Mouse (Mus musculus) bone marrow macrophage, adult 2 months (primary cell): ENCODE data around the gene Fgl2. TPM values are rescaled to one million over a fixed set of nuclear protein-coding genes. Genes with fewer than 3 reads are reported as not detected.

Source experiments
- H3K27ac ChIP-seq: 2 replicates; pipeline ENCODE4 v1.5.1; 2012; ENCODE audit warnings: low read depth, low read length; ENCODE audit not compliant: insufficient read depth
- H3K4me1 ChIP-seq: 2 replicates; pipeline ENCODE4 v1.6.1; 2012; ENCODE audit warnings: low read length; ENCODE audit not compliant: control insufficient read depth, insufficient read depth
- H3K4me3 ChIP-seq: 2 replicates; pipeline ENCODE4 v1.5.1; 2012; ENCODE audit warnings: mild to moderate bottlenecking, low read length, moderate library complexity; ENCODE audit not compliant: insufficient read depth
- CTCF ChIP-seq: IDR thresholded peaks from 2 replicates; pipeline ENCODE4 v1.5.1; 2012; ENCODE audit warnings: low read depth, mild to moderate bottlenecking, low read length, moderate library complexity
- POLR2A ChIP-seq: IDR thresholded peaks from 2 replicates; pipeline ENCODE4 v1.6.1; 2012; ENCODE audit warnings: mild to moderate bottlenecking, low read depth, low read length, borderline replicate concordance
- polyA plus RNA-seq: library from polyadenylated mRNA; stranded (reverse); fragments of >200 nt; gene quantifications from 2 replicates; pipeline ENCODE4 v1.2.4, GENCODE M21; 2012; ENCODE audit not compliant: missing spikeins, insufficient read depth, insufficient read length

The Fgl2 gene
- polyA plus RNA-seq, 1 experiment: 33.9 TPM

- Histone ChIP-seq H3K4me1 (0 out of 2 replicates have a peak, but pooled peaks cover 2% of the 10 kb centered on the region), H3K4me3 (no peak overlapping the region), H3K27ac (no peak overlapping the region)
- TF ChIP-seq POLR2A (no peak), CTCF (no peak)
These were observed 9.1 kb upstream of the Fgl2 start for GRCm38 (mm10) chr5:21363343-21363742.

- no peak for TF ChIP-seq CTCF
- no peak for TF ChIP-seq POLR2A
- Histone ChIP-seq H3K27ac (no peak overlapping the region), H3K4me3 (no peak overlapping the region), H3K4me1 (0 out of 2 replicates have a peak, but pooled peaks cover 2% of the 10 kb centered on the region)
These were observed 5.9 kb upstream of the Fgl2 start for GRCm38 (mm10) chr5:21366338-21367053.

DNA sequence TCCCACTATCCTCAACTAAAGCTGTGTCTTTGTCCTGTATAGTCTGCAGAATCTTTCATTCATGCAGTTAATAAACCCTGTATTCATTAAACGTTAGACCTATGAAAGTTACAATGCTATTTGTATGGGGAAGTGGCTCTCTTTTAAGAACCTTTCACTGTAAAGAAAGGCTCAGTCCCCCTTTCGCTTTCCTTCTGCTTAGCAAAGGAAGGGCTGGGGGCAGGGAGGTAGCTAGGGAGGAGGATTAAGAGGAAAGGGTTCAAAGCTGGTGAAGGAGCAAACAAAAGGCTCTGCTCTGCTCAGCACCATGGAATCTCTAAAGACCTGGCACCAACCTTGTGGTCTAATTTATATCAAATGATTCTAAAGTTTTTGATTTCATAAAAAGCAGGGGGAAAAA, 4.9 kb upstream of the Fgl2 start:
- H3K4me3 ChIP-seq: no peak overlapping the region
- no peak overlapping the region for H3K27ac ChIP-seq
- TF ChIP-seq CTCF: no peak
- no peak for TF ChIP-seq POLR2A
- 0 out of 2 replicates have a peak, but pooled peaks cover 2% of the 10 kb centered on the region for H3K4me1 ChIP-seq

DNA sequence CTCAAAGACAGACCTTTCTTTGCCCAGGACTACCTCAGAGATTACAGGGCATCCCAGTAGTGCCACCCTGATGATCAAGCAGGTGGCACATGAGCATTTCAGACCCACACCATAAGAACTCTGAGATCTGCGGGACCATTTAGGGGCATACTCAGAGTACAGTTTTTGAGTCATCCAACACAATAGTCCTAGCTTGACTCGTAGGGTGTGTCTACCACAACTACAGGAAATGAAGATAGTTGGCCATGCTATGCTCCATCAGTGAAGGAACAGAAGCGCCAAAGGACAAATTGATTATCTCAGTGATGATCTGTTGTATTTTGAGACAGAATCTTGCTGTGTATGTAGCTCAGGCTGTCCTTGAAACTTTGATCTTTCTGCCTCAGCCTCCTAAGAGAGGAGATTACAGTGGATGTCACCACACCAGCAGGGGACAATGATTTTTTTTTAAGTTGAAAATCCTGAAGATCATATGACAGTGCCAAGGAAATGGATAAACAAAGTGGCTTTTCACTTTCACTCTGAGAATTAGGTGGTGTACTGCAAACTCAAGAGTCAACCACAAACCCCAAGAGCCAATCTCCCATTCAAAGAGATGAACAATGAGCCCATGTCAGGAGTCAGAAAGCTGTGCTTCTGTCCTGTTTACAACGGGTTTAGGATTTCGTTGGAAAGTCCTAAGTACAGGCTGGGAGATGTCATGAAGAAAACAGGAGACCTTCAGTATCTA, 2.1 kb upstream of the Fgl2 start:
- Histone ChIP-seq H3K4me1 (0 out of 2 replicates have a peak, but pooled peaks cover 4% of the 10 kb centered on the region), H3K4me3 (no peak overlapping the region), H3K27ac (no peak overlapping the region)
- TF ChIP-seq CTCF (no peak), POLR2A (no peak)

GRCm38 (mm10) chr5:21371920-21372319, 522 bp upstream of the Fgl2 start:
- TF ChIP-seq CTCF: no peak
- TF ChIP-seq POLR2A: no peak

DNA sequence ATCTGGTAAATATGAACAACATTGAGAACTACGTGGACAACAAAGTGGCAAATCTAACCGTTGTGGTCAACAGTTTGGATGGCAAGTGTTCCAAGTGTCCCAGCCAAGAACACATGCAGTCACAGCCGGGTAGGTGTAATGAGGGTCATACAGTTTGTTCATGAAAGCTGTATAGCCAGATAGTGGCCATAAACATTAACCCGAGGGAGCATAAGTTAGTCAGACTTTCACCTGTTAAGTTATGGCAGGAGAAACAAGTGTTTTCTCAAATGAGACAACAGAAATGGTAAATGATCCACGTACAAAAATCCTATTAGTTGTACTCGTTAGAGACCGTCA, 707 bp downstream of the Fgl2 start:
- Histone ChIP-seq H3K4me1 (0 out of 2 replicates have a peak, but pooled peaks cover 2% of the 10 kb centered on the region), H3K4me3 (no peak overlapping the region), H3K27ac (no peak overlapping the region)
- TF ChIP-seq CTCF (no peak), POLR2A (no peak)

More at GRCm38 (mm10) chr5:21371920-21372319, 522 bp upstream of the Fgl2 start:
- Histone ChIP-seq H3K27ac (no peak overlapping the region), H3K4me3 (no peak overlapping the region), H3K4me1 (0 out of 2 replicates have a peak, but pooled peaks cover 2% of the 10 kb centered on the region)

GRCm38 (mm10) chr5:21376935-21377334, 4.5 kb downstream of the Fgl2 start:
- Histone ChIP-seq H3K4me1 (0 out of 2 replicates have a peak, but pooled peaks cover 2% of the 10 kb centered on the region), H3K4me3 (no peak overlapping the region), H3K27ac (no peak overlapping the region)
- TF ChIP-seq CTCF (no peak), POLR2A (no peak)

- Histone ChIP-seq H3K4me3 (no peak overlapping the region), H3K4me1 (peaks cover 4% of the 10 kb centered on the region), H3K27ac (no peak overlapping the region)
- TF ChIP-seq CTCF: no peak
- TF ChIP-seq POLR2A: no peak
These were observed 6.0 kb downstream of the Fgl2 start for GRCm38 (mm10) chr5:21378397-21378796.

DNA sequence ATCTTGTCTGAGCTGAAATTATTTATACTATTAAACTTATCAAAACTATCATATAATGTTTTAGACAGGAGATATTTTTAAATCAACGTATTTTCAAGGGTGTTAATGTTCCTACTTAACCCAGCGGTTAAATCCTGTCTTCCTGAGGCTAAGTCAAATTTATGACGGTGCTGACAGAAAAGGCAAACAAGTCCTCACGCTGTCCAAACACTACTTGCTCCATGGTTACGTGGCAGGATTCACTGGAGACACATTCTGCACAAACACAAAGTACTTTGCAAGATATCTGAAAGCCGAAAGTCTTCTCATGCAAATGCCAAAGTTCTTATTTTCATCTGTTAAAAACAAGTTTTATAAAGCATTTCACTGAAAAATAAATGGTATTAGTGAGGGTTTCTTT, 9.5 kb downstream of the Fgl2 start:
- Histone ChIP-seq H3K4me3 (no peak overlapping the region), H3K4me1 (peaks cover 14% of the 10 kb centered on the region)
- TF ChIP-seq CTCF (no peak), POLR2A (no peak)

DNA sequence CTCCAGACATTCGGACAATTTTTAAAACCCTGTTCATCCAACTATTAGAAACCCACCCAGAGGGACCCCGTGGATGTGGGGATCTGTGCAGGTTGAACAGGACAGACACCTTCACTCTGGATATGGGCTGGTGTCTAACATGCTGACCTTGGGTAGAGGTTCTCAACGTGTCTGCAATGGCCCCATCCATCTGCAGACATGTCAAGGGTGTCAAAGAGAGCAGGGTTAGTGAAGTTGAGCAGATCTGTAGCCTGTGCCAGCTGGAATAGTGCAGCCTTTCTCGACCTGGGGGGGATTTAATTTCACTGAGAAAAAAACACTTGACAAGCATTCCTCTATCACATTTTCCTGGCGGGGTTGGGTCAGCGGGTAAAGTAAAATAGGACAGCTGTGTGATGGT, 10.2 kb downstream of the Fgl2 start:
- no peak overlapping the region for H3K4me3 ChIP-seq
- TF ChIP-seq CTCF: no peak
- no peak for TF ChIP-seq POLR2A
- H3K27ac ChIP-seq: no peak overlapping the region
- peaks cover 16% of the 10 kb centered on the region for H3K4me1 ChIP-seq

More for the DNA sequence above, 9.5 kb downstream of the Fgl2 start:
- H3K27ac ChIP-seq: no peak overlapping the region
